Mouse (Mus musculus): ENCODE measurements around the gene Ddx18.
A peak's percentile ranks its signal among the peaks of the same experiment; 100 is the strongest.

Gene Ddx18

DNA sequence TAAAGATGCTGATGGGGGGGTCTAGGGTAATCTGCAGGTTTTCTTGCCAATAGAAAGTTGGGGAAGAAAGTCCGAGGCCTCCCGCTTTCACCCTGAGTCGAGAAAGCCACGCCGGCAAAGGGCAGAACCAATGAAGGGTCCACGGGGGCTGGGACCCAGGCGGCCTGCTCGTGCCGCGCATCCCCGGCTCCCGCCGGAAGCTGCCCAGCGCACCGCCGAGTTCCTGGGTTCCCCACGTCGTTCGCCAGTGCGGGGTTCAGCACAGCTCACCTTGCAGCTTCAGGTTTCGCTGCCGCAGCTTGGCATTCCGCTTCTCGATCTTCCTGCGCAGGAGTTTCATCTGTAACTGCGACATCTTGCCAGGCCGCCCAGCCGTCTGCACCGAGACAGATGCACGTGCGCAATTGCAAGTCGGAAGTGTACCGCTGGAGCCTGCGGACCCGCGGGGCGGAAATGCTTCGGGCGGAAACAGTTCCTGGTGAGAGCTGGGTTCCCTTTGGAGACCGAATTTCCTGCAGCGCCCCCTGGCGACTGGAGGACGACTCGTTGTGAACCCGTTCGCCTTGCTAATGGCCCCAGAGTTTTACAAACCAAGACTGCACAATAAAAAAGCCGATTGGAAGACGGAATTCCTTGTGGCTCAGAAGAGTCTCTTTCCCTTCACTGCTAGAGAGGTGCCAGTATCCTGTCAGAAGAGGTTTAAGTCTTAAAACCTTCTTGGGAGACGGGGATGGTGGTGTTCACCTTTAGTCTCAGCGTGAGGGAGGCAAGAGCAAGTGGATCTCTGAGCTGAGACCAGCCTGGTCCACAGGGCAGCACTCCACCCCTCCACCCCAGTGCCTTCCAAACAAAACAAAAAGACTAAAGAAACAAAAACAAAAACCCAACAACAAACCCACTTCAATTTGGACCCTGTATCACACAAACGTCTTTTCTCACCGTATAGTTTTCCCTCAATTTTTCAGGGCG is at the start of gene Ddx18:
Gene Ddx18 (minus strand): TSS at position 469 of the 969 bp plus-strand sequence.
- peak; percentile 90 for DNase-seq (ENCODE audit: low read depth, low spot score)

- no peak for DNase-seq (ENCODE audit: low read depth, low spot score)
Measured at GRCm38 (mm10) chr1:121608000-121608399, 40.2 kb upstream of the Ddx18 start.

DNA sequence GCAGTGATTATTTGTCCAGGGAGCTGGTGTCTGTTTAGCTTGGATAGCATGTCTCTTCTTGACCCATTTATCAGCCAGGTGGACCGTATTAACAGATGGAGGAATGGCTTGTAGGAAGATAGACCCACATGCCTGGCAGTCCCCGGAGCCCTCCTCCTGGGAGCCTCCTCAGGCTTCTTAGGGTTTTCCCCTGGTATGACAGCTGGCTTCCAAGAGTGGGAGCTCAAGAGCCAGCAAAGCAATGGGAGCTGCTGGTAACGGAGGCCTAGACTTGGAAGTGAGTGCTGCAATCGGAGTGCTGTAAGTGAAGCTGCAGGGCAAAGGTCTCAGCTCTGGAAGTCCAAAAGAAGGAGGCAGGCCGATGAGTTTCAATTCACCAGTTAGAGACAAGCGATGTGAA is 37.3 kb upstream of the Ddx18 start:
- no peak for DNase-seq (ENCODE audit: low read depth, low spot score)

- DNase-seq (ENCODE audit: low read depth, low spot score): no peak
Measured at GRCm38 (mm10) chr1:121601893-121602292, 34.1 kb upstream of the Ddx18 start.

DNA sequence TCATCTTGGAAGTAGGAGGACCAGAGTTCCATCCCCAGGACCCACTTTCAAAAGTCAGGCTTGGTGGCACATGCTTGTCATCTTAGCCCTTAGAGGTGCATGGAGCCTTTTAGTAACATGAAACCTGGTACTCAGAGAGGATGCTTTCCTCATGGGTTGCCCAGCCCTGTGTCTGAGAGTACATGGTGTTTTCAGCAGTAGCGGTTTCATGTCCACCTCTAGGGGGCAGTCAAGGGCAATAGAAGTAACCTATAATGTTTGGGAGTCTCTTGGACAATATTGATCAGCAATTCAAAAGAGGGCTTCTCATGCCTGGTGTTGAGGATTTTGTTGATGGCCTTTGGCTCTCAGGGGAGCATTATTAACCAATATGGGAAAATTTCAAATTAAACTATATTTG is 33.3 kb upstream of the Ddx18 start:
- DNase-seq (ENCODE audit: low read depth, low spot score): no peak

DNA sequence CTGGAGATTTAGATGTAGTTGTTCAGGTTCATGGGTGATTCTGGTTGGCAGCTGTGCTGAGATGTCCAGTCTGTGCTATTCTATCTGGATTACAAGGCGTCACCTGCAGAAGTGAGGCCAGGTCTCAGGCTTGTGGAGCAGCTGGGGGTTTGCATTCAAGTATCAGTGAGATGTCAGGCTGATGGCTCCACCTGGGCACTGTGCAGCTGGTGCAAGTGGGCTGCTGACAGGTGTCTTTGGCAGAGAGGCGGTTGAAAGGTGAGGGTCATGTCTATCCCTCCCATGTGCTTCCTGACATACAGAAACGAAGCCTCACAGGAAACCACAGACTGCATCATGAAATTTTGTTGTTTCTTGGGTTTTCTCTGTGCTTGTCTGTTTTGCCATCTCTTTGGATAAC is 30.6 kb upstream of the Ddx18 start:
- no peak for DNase-seq (ENCODE audit: low read depth, low spot score)

DNA sequence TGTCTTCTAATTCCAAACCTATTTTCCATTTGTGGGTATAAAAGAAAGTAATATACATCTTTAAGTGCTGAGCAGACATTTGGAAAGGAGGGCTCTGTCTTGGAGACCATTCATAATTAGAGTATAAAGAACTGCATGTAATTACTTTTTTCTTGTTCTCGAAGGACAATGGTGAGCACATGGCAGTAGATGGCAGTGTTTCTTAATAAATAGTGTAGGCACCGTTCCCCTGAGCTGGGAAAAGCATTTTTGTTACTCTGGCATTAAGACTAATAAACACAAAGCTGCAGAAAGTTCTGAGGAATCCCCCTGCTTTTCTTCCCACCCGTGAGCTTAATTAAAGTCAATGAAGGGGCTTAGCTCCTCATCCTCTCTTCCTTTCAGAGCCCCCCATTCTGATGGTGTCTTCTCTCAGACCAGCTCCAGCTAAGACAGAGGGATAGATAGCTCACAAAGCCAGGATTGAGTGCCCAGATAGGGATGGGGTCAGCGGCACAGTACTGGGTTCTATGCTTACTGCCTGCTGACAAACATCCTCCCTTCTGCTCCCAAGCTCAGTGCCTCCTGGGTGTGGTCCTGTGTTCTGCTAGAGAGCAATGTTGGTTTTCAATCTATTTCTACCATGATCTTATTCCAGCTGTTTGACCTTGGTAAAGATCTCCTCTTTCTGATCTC is 29.3 kb upstream of the Ddx18 start:
- no peak for DNase-seq (ENCODE audit: low read depth, low spot score)

- DNase-seq (ENCODE audit: low read depth, low spot score): no peak
Measured at GRCm38 (mm10) chr1:121584838-121585237, 17.0 kb upstream of the Ddx18 start.

DNA sequence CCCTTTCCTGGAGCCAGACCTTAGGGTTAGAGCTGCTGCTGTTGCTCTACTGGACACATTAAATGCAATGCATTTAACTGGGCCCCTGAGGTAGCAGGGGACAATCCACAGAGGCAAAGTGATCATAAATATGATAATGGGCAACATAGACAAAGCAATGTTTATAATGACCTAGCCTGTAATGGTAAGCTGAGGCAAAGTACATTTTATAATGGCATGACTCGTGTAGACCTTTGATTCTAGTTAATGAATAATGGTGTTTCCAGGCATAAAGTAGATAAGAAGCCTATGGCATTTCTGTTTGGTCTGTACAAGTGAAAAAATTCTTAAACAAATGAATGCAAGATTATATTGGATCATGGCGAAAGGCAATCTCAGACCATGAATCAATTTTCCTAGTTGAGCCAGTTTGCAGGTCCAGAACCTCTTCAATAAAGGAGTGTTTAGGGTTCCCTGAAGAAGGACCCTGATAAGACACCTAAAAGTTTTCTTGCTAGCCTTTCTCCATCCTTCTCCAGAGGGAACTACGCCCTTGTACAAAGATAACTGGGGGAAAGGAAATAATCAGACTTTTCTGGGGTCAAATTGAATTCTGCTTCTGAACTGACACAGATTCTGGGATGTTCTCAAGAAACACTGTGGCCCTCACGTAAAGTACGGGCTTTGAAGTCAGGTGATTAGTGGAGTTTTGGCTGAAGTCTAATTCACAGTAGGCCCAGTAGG is 13.5 kb upstream of the Ddx18 start:
- DNase-seq (ENCODE audit: low read depth, low spot score): no peak

GRCm38 (mm10) chr1:121577491-121577890 is 9.7 kb upstream of the Ddx18 start:
- DNase-seq (ENCODE audit: low read depth, low spot score): no peak

- peak; percentile 58 for DNase-seq (ENCODE audit: low read depth, low spot score)
Measured at GRCm38 (mm10) chr1:121570522-121570921, 2.7 kb upstream of the Ddx18 start.

DNA sequence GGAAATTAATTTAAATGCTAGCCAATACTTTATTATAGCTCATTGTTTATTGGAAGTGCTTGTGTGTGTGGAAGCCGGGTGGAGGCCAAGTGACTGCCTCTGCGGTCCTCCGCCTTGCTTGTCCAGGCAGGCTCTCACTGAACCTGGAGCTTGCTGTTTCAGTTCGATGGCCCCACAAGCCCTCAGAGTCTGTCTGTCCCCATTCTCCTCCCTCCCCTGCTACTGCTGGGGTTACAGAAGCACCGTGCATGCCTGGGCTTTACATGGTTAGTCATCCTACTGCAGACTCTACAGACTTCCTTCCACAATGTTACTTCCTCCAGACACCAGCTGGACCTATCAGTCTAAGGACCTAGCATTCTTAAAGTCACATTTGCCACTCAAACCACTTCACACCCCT is 9.9 kb downstream of the Ddx18 start:
- DNase-seq (ENCODE audit: low read depth, low spot score): no peak

GRCm38 (mm10) chr1:121551457-121551835 is 16.3 kb downstream of the Ddx18 start:
- DNase-seq (ENCODE audit: low read depth, low spot score): no peak

- no peak for DNase-seq (ENCODE audit: low read depth, low spot score)
Measured at GRCm38 (mm10) chr1:121550801-121551456, 16.9 kb downstream of the Ddx18 start.

DNA sequence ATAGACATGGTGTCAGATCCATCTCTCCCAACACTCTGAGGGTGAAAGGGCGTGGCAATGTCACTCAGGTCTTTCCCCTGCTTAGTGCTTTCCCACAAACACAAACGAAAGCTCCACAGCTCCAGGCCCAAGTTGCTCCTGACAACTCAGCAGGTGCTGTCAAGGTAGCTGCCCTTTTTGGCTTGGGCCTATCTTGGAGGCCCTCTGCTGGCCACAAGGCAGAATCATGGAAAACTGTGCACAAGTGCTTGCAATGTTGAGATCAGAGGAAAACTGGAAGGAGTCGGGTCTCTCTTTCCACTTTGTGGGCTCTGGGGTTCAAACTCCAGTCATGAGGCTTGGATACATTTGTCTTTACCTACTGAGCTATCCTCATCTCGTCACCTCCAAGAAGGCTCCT is 18.3 kb downstream of the Ddx18 start:
- no peak for DNase-seq (ENCODE audit: low read depth, low spot score)

- no peak for DNase-seq (ENCODE audit: low read depth, low spot score)
Measured at GRCm38 (mm10) chr1:121548667-121549066, 19.1 kb downstream of the Ddx18 start.

DNA sequence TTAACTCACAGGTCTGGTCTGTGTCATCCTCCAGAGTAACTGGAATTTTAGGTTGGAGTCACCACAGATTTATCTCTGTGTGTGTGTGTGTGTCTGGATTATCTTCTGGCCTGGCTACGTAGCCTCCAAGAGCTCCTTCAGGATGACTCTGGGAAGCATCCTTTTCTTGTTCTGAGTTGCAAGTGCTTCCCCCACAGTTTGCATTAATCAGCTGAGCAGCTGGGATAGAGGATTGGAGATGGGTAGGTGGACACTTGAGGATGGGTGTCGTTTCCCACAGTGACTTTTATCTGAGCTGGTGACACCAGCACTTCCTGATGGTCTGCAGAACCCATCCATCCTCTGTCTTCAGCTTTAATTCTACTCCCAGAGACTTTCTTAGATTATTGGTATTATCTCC is 20.9 kb downstream of the Ddx18 start:
- DNase-seq (ENCODE audit: low read depth, low spot score): no peak

GRCm38 (mm10) chr1:121540361-121540760 is 27.4 kb downstream of the Ddx18 start:
- no peak for DNase-seq (ENCODE audit: low read depth, low spot score)

DNA sequence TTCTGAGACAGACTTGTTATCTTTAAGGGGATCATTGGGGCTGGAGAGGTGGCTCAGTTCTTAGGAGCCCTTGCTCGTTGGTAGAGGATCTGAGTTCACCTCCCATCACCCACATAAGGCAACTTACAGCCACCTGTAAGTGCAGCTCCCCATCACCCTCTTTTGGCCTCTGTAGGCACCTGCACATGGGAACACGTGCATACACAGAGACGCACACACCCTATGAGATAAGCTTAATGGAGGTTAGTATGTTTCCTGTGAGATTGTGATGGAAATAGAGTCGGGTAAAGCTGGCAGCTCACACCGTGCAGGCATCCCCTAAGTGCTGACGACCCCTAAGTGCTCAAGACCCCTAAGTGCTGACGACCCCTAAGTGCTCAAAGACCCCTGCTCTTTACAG is 36.4 kb downstream of the Ddx18 start:
- no peak for DNase-seq (ENCODE audit: low read depth, low spot score)

GRCm38 (mm10) chr1:121529286-121529685 is 38.5 kb downstream of the Ddx18 start:
- no peak for DNase-seq (ENCODE audit: low read depth, low spot score)

DNA sequence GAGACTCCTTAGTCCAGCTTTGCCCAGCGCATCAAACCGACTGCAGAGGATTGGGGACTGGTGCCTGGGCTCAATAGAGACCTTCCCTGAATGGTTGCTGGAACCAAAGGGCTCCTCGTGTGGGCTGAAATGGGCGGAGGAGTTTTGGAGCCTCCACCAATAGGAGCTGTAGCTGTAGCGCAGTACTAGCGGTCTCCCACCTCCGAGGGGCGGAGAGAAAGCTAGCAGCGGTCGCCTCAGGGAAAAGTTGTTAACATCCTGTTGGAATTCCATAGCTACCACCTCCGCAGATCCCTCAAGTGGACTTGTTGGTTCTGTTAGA is 39.4 kb downstream of the Ddx18 start, which contains the start of gene Htr5b:
Gene Htr5b (minus strand): TSS at position 67 of the 322 bp plus-strand sequence.
- DNase-seq (ENCODE audit: low read depth, low spot score): no peak
